Mouse (Mus musculus): ENCODE measurements around the gene Macf1.
"Not testable (repeated sequence)": the region's sequence is repeated elsewhere in the genome, so short reads cannot be mapped to it uniquely, and the experiment has no call there.

Gene Macf1

GRCm38 (mm10) chr4:123446221-123446620 lies 237.9 kb downstream of the Macf1 start:
- DNase-seq (ENCODE audit: low spot score), result not testable (repeated sequence)

GRCm38 (mm10) chr4:123438414-123438813 lies 245.7 kb downstream of the Macf1 start:
- no peak for DNase-seq (ENCODE audit: low spot score)

- DNase-seq (ENCODE audit: low spot score), result no peak
Measured at GRCm38 (mm10) chr4:123433171-123433570, 251.0 kb downstream of the Macf1 start.

- DNase-seq (ENCODE audit: low spot score), result no peak
Measured at GRCm38 (mm10) chr4:123431936-123432335, 252.2 kb downstream of the Macf1 start.

GRCm38 (mm10) chr4:123427900-123428684 lies 256.1 kb downstream of the Macf1 start:
- DNase-seq (ENCODE audit: low spot score), result no peak

- no peak for DNase-seq (ENCODE audit: low spot score)
Measured at GRCm38 (mm10) chr4:123427271-123427899, 256.8 kb downstream of the Macf1 start.

GRCm38 (mm10) chr4:123426429-123427080 lies 257.6 kb downstream of the Macf1 start:
- no peak for DNase-seq (ENCODE audit: low spot score)

GRCm38 (mm10) chr4:123425672-123426272 lies 258.4 kb downstream of the Macf1 start:
- DNase-seq (ENCODE audit: low spot score), result no peak

- no peak for DNase-seq (ENCODE audit: low spot score)
Measured at GRCm38 (mm10) chr4:123424050-123424449, 260.1 kb downstream of the Macf1 start.

GRCm38 (mm10) chr4:123422828-123423227 lies 261.3 kb downstream of the Macf1 start:
- DNase-seq (ENCODE audit: low spot score), result no peak

- no peak for DNase-seq (ENCODE audit: low spot score)
Measured at GRCm38 (mm10) chr4:123418032-123418431, 266.1 kb downstream of the Macf1 start.

GRCm38 (mm10) chr4:123417478-123417877 lies 266.7 kb downstream of the Macf1 start:
- no peak for DNase-seq (ENCODE audit: low spot score)

- DNase-seq (ENCODE audit: low spot score), result no peak
Measured at GRCm38 (mm10) chr4:123416829-123417228, 267.3 kb downstream of the Macf1 start.

GRCm38 (mm10) chr4:123415566-123415965 lies 268.6 kb downstream of the Macf1 start:
- DNase-seq (ENCODE audit: low spot score), result no peak

GRCm38 (mm10) chr4:123413876-123414275 lies 270.3 kb downstream of the Macf1 start:
- DNase-seq (ENCODE audit: low spot score), result no peak

- DNase-seq (ENCODE audit: low spot score), result no peak
Measured at GRCm38 (mm10) chr4:123412981-123413380, 271.2 kb downstream of the Macf1 start.

GRCm38 (mm10) chr4:123412528-123412878 lies 271.7 kb downstream of the Macf1 start:
- no peak for DNase-seq (ENCODE audit: low spot score)

GRCm38 (mm10) chr4:123411732-123412527 lies 272.2 kb downstream of the Macf1 start:
- peak; percentile 33 for DNase-seq (ENCODE audit: low spot score)

GRCm38 (mm10) chr4:123411006-123411731 lies 273.0 kb downstream of the Macf1 start:
- peak; percentile 10 for DNase-seq (ENCODE audit: low spot score)

GRCm38 (mm10) chr4:123409752-123410151 lies 274.4 kb downstream of the Macf1 start:
- no peak for DNase-seq (ENCODE audit: low spot score)

GRCm38 (mm10) chr4:123409034-123409692 lies 275.0 kb downstream of the Macf1 start:
- DNase-seq (ENCODE audit: low spot score), result no peak

All from spleen, adult 12 weeks (tissue).